Mouse (Mus musculus): ENCODE results near the gene Olfr790. TPM values are rescaled to one million over a fixed set of nuclear protein-coding genes. Genes with fewer than 3 reads are reported as not detected.

The Olfr790 gene
- polyA plus RNA-seq (2012; rRNA removed) = not detected in 2 replicates

- Histone ChIP-seq H3K4me3 (ENCODE audit: low read depth, low read length) (no peak within 1 kb of the TSS), H3K36me3 (ENCODE audit: control insufficient read depth, insufficient read depth, low read length) (no peaks in the 10 kb centered on the region), H3K27ac (ENCODE audit: insufficient read depth, low read depth, low read length) (no peak within 1 kb of the TSS), H3K4me1 (ENCODE audit: control insufficient read depth, insufficient read depth, insufficient read length, low read length) (no peaks in the 10 kb centered on the region), H3K27me3 (ENCODE audit: control insufficient read depth, insufficient read depth, low read length) (no peaks in the 10 kb centered on the region)
- TF ChIP-seq CTCF (IDR thresholded peaks at IDR 0.05; ENCODE audit: extremely low read depth, insufficient read length, insufficient replicate concordance, low read depth, low read length) = no peak
- TF ChIP-seq POLR2A (IDR thresholded peaks at IDR 0.05; ENCODE audit: low read depth, low read length) = no peak
These were observed at the start of gene Olfr790 for GRCm38 (mm10) chr10:129498192-129498591. Gene Olfr790, plus strand, starts transcription at chr10:129498492.

- Histone ChIP-seq H3K4me3 (ENCODE audit: low read depth, low read length) (no peak within 1 kb of the TSS), H3K27ac (ENCODE audit: insufficient read depth, low read depth, low read length) (no peak within 1 kb of the TSS), H3K4me1 (ENCODE audit: control insufficient read depth, insufficient read depth, insufficient read length, low read length) (no peaks in the 10 kb centered on the region), H3K27me3 (ENCODE audit: control insufficient read depth, insufficient read depth, low read length) (no peaks in the 10 kb centered on the region), H3K36me3 (ENCODE audit: control insufficient read depth, insufficient read depth, low read length) (no peaks in the 10 kb centered on the region)
- WGBS = 78% methylated on average over 3 of the region's 3 CpGs
- no peak for TF ChIP-seq POLR2A (IDR thresholded peaks at IDR 0.05; ENCODE audit: low read depth, low read length)
- TF ChIP-seq CTCF (IDR thresholded peaks at IDR 0.05; ENCODE audit: extremely low read depth, insufficient read length, insufficient replicate concordance, low read depth, low read length) = no peak
These were observed 36.7 kb upstream of the Olfr790 start, which contains the start of gene Olfr787 for GRCm38 (mm10) chr10:129461562-129461961. Gene Olfr787, plus strand, starts transcription at chr10:129461862.

- Histone ChIP-seq H3K27ac (ENCODE audit: insufficient read depth, low read depth, low read length) (no peak within 1 kb of the TSS), H3K27me3 (ENCODE audit: control insufficient read depth, insufficient read depth, low read length) (no peaks in the 10 kb centered on the region), H3K36me3 (ENCODE audit: control insufficient read depth, insufficient read depth, low read length) (no peaks in the 10 kb centered on the region), H3K4me1 (ENCODE audit: control insufficient read depth, insufficient read depth, insufficient read length, low read length) (no peaks in the 10 kb centered on the region), H3K4me3 (ENCODE audit: low read depth, low read length) (no peak within 1 kb of the TSS)
- TF ChIP-seq CTCF (IDR thresholded peaks at IDR 0.05; ENCODE audit: extremely low read depth, insufficient read length, insufficient replicate concordance, low read depth, low read length) = no peak
- no peak for TF ChIP-seq POLR2A (IDR thresholded peaks at IDR 0.05; ENCODE audit: low read depth, low read length)
These were observed 27.6 kb upstream of the Olfr790 start, which contains the start of gene Olfr788 for GRCm38 (mm10) chr10:129470698-129471097. Gene Olfr788, plus strand, starts transcription at chr10:129470998.

GRCm38 (mm10) chr10:129473256-129473655, 25.0 kb upstream of the Olfr790 start:
- 53% methylated on average over 2 of the region's 2 CpGs for WGBS
- Histone ChIP-seq H3K4me3 (ENCODE audit: low read depth, low read length) (no peak overlapping the region), H3K27me3 (ENCODE audit: control insufficient read depth, insufficient read depth, low read length) (no peaks in the 10 kb centered on the region), H3K27ac (ENCODE audit: insufficient read depth, low read depth, low read length) (no peak overlapping the region), H3K4me1 (ENCODE audit: control insufficient read depth, insufficient read depth, insufficient read length, low read length) (no peaks in the 10 kb centered on the region), H3K36me3 (ENCODE audit: control insufficient read depth, insufficient read depth, low read length) (no peaks in the 10 kb centered on the region)
- no peak for TF ChIP-seq POLR2A (IDR thresholded peaks at IDR 0.05; ENCODE audit: low read depth, low read length)
- TF ChIP-seq CTCF (IDR thresholded peaks at IDR 0.05; ENCODE audit: extremely low read depth, insufficient read length, insufficient replicate concordance, low read depth, low read length) = no peak

- Histone ChIP-seq H3K36me3 (ENCODE audit: control insufficient read depth, insufficient read depth, low read length) (no peaks in the 10 kb centered on the region), H3K27me3 (ENCODE audit: control insufficient read depth, insufficient read depth, low read length) (no peaks in the 10 kb centered on the region), H3K4me3 (ENCODE audit: low read depth, low read length) (no peak overlapping the region), H3K27ac (ENCODE audit: insufficient read depth, low read depth, low read length) (no peak overlapping the region), H3K4me1 (ENCODE audit: control insufficient read depth, insufficient read depth, insufficient read length, low read length) (no peaks in the 10 kb centered on the region)
- TF ChIP-seq CTCF (IDR thresholded peaks at IDR 0.05; ENCODE audit: extremely low read depth, insufficient read length, insufficient replicate concordance, low read depth, low read length) (no peak), POLR2A (IDR thresholded peaks at IDR 0.05; ENCODE audit: low read depth, low read length) (no peak)
These were observed 24.6 kb upstream of the Olfr790 start for GRCm38 (mm10) chr10:129473723-129474122.

- 40% methylated on average over 2 of the region's 2 CpGs for WGBS
- H3K27ac ChIP-seq (ENCODE audit: insufficient read depth, low read depth, low read length) = no peak within 1 kb of the TSS
These were observed 13.8 kb upstream of the Olfr790 start, which contains the start of gene Olfr789 for GRCm38 (mm10) chr10:129484452-129484851. Gene Olfr789, plus strand, starts transcription at chr10:129484752.

GRCm38 (mm10) chr10:129490101-129490500, 8.2 kb upstream of the Olfr790 start:
- 75% methylated on average over 2 of the region's 2 CpGs for WGBS
- Histone ChIP-seq H3K4me1 (ENCODE audit: control insufficient read depth, insufficient read depth, insufficient read length, low read length) (no peaks in the 10 kb centered on the region), H3K4me3 (ENCODE audit: low read depth, low read length) (no peak overlapping the region), H3K27ac (ENCODE audit: insufficient read depth, low read depth, low read length) (no peak overlapping the region), H3K27me3 (ENCODE audit: control insufficient read depth, insufficient read depth, low read length) (no peaks in the 10 kb centered on the region), H3K36me3 (ENCODE audit: control insufficient read depth, insufficient read depth, low read length) (no peaks in the 10 kb centered on the region)
- no peak for TF ChIP-seq POLR2A (IDR thresholded peaks at IDR 0.05; ENCODE audit: low read depth, low read length)
- TF ChIP-seq CTCF (IDR thresholded peaks at IDR 0.05; ENCODE audit: extremely low read depth, insufficient read length, insufficient replicate concordance, low read depth, low read length) = no peak

More at GRCm38 (mm10) chr10:129484452-129484851, 13.8 kb upstream of the Olfr790 start, which contains the start of gene Olfr789:
- Histone ChIP-seq H3K4me1 (ENCODE audit: control insufficient read depth, insufficient read depth, insufficient read length, low read length) (no peaks in the 10 kb centered on the region), H3K27me3 (ENCODE audit: control insufficient read depth, insufficient read depth, low read length) (no peaks in the 10 kb centered on the region), H3K36me3 (ENCODE audit: control insufficient read depth, insufficient read depth, low read length) (no peaks in the 10 kb centered on the region), H3K4me3 (ENCODE audit: low read depth, low read length) (no peak within 1 kb of the TSS)
- TF ChIP-seq POLR2A (IDR thresholded peaks at IDR 0.05; ENCODE audit: low read depth, low read length) (no peak), CTCF (IDR thresholded peaks at IDR 0.05; ENCODE audit: extremely low read depth, insufficient read length, insufficient replicate concordance, low read depth, low read length) (no peak)
